Mouse (Mus musculus) liver, postnatal 0 days (tissue): ENCODE measurements around the gene Afdn.
"Not testable (repeated sequence)": the region's sequence is repeated elsewhere in the genome, so short reads cannot be mapped to it uniquely, and the experiment has no call there.

ENCODE experiments used
- CTCF ChIP-seq: sonication (generic); IDR thresholded peaks from 2 replicates; pipeline ENCODE4 v1.5.1; 2016; ENCODE audit warnings: antibody characterized with exemption, low read depth
- EP300 ChIP-seq: IDR thresholded peaks from 2 replicates; pipeline ENCODE4 v1.6.1; 2016; ENCODE audit warnings: antibody characterized with exemption, low read depth, mild to moderate bottlenecking

- not testable (repeated sequence) for TF ChIP-seq EP300, CTCF
These were observed 93.5 kb downstream of the Afdn start for GRCm38 (mm10) chr17:13853883-13854282.
